Mouse (Mus musculus) CH12F3 (cell line): ENCODE data around the gene Adarb2.

Source experiments
- in situ Hi-C: fragments of 300-500 bp; cut with MboI; formaldehyde crosslinking; loops from 2 replicates; pipeline ENCODE4 v1.14.3; 2020; ENCODE audit warnings: low sequenced_read_pairs

Adarb2 gene

DNA sequence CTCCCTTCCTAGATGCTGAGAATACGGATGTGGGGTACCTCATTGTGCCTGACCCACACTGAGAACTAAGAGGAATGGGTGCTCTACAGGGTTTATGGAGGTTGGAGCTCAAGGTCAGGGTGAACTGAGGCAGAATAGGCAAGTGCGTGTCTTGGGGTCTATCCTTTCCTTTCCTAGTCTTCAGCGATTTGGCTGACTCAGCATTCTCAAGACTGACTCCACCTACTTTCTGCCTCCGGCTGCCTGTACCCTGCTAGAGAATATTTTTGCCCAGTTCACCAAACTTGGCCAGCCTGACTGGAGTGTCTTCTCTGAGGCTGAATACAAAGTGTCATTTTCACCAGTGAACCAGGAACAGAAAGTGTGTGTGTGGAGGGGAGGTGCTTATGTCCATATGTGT is 163.4 kb downstream of the Adarb2 start:
- in situ Hi-C loops: no loop called here

- in situ Hi-C loops: no loop called here
Measured at GRCm38 (mm10) chr13:8369868-8370387, 167.3 kb downstream of the Adarb2 start.

GRCm38 (mm10) chr13:8388541-8388940 is 185.9 kb downstream of the Adarb2 start:
- in situ Hi-C loops: no loop called here

DNA sequence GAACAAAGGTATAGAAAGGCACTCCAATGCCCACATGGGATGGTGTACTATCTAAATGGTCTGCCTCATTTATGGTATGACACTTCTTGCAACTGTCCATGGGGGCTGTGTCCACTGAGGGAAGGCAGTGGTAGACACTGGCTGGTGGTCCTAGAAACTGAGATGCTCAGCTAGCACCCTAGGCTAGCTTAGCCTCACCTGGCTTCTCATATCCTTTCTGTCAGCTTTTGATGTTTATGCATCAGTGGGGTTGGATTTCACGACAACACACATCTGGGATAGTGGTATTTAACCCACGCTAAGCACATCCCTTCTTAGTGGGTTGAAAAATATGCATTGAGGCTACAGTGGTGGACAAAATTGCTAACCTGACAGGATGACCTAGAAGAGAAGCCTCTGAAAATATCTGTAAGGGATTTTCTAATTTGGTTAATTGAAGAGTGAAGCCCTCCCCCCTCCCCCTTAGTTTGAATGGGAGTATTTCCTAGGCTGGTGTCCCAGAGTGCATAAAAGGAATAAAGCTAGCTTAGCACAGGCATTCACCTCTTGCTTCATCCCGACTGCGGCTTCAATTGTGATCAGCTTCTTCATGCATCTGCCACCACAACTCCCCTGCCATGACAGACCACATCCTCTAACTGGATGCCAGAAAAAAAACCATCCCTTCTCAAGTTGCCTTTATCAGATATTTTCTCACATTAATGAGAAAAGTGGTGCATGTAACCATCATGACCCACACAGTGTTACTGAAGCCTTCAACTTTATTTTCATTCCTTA is 197.8 kb downstream of the Adarb2 start:
- in situ Hi-C loops: no loop called here

DNA sequence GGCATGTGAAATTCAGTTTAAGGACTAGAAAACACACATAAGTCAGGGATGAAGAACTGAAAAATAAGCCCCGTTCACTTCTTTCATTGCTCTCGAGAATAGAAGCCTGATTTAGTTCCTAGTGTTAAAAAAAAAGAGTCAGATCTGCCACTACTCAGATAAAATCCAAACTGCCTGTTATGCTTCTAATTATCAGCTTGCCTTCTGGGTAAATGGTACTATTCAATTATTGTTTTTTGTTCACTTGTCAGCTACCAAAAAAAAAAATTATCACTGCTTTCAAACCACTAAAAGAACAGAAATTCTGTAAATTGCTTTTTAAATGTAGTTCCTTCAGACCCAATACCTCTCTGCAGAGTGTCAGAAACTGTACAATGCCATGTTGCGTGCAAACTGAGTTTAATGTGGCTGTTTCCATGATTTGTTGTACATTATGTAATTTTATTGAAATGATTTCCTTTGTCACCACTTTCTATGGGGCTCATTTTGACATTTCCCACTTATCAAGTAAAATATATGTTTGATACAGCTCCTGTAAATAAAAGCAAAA is 199.7 kb downstream of the Adarb2 start:
- in situ Hi-C loops: no loop called here

GRCm38 (mm10) chr13:8406020-8406419 is 203.4 kb downstream of the Adarb2 start:
- in situ Hi-C loops: no loop called here

DNA sequence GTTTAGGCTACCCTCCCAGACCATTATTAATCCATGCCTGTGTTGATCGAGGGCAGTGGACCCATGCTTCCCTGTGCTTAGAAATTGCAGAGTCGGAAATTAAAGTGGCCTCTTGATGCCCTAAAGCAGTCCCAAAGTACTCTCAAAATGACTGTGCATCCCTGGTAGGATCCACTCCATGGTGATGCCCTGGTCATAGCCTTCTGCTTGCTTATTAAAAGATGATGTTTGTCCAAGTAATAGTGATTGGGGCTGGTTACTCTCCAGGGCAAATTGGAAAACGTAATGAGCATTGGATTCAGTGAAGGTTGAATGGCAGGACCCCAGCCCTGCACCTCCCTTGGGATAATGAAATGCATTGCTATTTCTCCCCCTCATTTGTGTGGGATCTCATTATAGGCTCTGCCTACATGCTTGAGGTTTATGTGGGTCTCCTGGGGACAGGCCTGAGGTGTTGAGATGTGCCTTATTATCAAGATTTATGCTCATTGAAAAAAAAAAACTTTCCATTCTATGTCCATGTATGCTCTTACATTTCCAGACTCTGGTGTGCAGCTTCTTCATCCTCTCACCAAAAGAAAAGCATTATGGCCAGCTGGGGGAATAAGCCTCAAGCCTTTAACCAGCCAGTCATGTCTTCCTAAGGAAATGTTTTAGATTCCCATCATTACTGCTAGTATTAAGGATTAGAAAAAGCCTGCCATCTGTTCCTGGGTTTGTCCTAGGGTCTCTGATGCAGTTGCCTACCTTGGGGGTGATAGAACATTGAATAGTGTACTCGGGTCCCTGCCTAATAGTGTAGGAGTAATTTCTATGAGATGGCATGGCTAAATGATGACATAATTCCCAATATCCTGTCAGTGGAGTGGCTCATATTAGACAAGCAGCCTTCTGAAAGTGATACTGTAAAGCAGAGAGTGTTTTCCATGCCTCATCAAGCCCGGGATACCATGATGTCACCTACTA is 208.0 kb downstream of the Adarb2 start:
- in situ Hi-C loops: no loop called here

- in situ Hi-C loops: no loop called here
Measured at GRCm38 (mm10) chr13:8424019-8424719, 221.5 kb downstream of the Adarb2 start.

- in situ Hi-C loops: no loop called here
Measured at GRCm38 (mm10) chr13:8439188-8439835, 236.6 kb downstream of the Adarb2 start.

DNA sequence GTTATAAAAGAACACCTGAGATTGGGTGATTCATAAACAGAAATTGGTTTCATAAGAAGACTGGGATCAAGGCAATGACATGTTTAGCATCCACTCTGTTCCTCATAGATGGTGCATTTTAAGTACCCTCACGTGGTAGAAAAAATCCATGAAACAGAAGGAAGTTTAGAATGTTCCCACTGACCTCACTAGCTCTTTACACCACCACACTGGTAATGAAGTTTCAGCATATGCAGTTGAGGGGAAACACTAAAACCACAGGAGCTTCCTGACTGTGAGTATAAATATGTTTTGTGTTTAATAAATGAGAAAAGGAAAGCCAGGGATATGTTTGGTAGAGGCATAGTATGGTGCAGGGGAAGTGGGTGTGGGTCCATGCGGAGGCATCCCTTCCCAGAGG is 242.7 kb downstream of the Adarb2 start:
- in situ Hi-C loops: no loop called here

GRCm38 (mm10) chr13:8448192-8448879 is 245.7 kb downstream of the Adarb2 start:
- in situ Hi-C loops: no loop called here

- in situ Hi-C loops: no loop called here
Measured at GRCm38 (mm10) chr13:8451581-8451980, 248.9 kb downstream of the Adarb2 start.

DNA sequence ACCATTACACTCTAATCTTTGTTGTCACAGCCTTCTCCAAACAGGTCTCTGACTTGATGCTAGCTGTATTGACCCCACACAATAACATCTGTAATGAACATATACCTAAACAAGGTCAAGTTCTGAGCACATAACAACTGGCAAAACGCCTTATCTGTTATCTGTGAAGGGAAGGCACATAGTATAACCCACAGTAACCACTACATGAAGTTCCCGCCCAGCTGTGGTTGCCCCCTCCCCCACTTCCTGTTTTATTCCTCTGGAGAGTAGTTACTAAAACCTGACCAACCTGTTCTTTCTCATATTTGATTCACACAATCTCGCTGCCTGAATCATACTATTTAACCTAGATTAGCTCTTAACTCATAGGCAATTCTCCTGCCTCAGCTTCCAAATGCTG is 254.2 kb downstream of the Adarb2 start:
- in situ Hi-C loops: no loop called here

DNA sequence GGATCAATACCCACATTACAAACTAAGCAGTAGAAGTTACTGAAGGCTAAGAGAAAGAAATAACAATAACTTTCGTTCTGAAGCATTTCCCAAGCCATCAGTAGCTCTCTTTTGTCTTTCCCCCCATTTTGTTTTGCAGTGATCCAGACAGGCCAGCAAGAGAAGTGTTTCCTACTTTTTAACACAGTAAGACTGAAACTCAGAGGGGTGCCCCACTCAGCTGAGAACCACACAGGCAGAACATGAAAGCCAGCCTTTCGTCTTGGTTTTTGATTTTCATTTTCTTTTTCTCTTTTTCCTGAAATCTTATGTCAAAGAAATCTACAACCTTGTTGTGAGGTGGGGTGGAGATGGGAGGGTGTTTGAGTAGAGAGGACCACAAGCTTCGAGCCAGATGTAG is 255.2 kb downstream of the Adarb2 start:
- in situ Hi-C loops: no loop called here

- in situ Hi-C loops: no loop called here
Measured at GRCm38 (mm10) chr13:8467591-8468366, 265.1 kb downstream of the Adarb2 start.

DNA sequence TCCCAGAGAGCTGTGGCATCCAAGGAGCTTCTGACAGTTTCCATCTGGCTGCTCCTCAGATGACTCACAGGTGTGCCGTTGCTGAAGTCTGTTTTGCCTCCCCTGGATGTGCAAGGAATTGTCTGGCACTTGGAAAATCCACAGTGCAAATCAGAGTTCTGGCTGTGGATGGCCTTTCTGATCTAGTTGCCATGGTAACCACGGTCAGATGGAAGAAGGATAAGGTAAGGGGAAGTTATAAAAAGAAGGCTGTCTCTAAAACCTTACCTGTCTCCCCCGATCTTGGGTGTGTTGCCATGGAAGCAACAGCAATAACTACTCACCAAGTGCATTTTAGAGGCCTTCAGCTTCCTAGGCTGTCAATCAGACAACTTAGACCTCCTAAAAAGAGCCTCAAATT is 273.6 kb downstream of the Adarb2 start:
- in situ Hi-C loops: no loop called here

GRCm38 (mm10) chr13:8478731-8479130 is 276.1 kb downstream of the Adarb2 start:
- in situ Hi-C loops: no loop called here

- in situ Hi-C loops: no loop called here
Measured at GRCm38 (mm10) chr13:8479970-8480369, 277.3 kb downstream of the Adarb2 start.

GRCm38 (mm10) chr13:8481347-8481746 is 278.7 kb downstream of the Adarb2 start:
- in situ Hi-C loops: no loop called here
